Mouse (Mus musculus) 416B (cell line): ENCODE measurements around the gene Klf3.
"Not testable (repeated sequence)": the region's sequence is repeated elsewhere in the genome, so short reads cannot be mapped to it uniquely, and the experiment has no call there.

Experiments used
- DNase-seq: peaks from one replicate; pipeline ENCODE4 v3.0.0; 2011; ENCODE audit warnings: low read depth

Gene Klf3

GRCm38 (mm10) chr5:64878526-64878925 is 75.3 kb downstream of the Klf3 start:
- no peak for DNase-seq

GRCm38 (mm10) chr5:64879241-64879640 is 76.1 kb downstream of the Klf3 start:
- no peak for DNase-seq

- not testable (repeated sequence) for DNase-seq
Observed at GRCm38 (mm10) chr5:64881559-64881958, 78.4 kb downstream of the Klf3 start.

- not testable (repeated sequence) for DNase-seq
Observed at GRCm38 (mm10) chr5:64881976-64882375, 78.8 kb downstream of the Klf3 start.
